Mouse (Mus musculus) layer of hippocampus, adult 2 months (tissue): ENCODE measurements around the gene Tjp3. TPM values are rescaled to one million over a fixed set of nuclear protein-coding genes. Genes with fewer than 3 reads are reported as not detected.

Experiments
- DNase-seq, 2 experiments: peaks; one replicate each; pipeline ENCODE4 v3.0.0; 2022; ENCODE audit warnings: low spot score in 2 of 2
- H3K27ac ChIP-seq: fragments of 200-600 bp; 2 replicates; pipeline ENCODE4 v1.8.1; 2022
- H3K4me3 ChIP-seq: fragments of 200-600 bp; 2 replicates; pipeline ENCODE4 v1.8.1; 2022; ENCODE audit warnings: mild to moderate bottlenecking
- CTCF ChIP-seq: fragments of 200-600 bp; conservative IDR thresholded peaks from 2 replicates; pipeline ENCODE4 v1.8.1; 2022; ENCODE audit warnings: antibody characterized with exemption, mild to moderate bottlenecking, moderate library complexity
- total RNA-seq, 2 experiments: library from RNA; stranded (reverse); gene quantifications; 2 replicates each; pipeline ENCODE4 v1.2.3; 2021

The Tjp3 gene
- total RNA-seq, 2 experiments from 2014 or later, result 0.54 to 0.91 TPM

- Histone ChIP-seq H3K4me3 (no peak overlapping the region), H3K27ac (peak overlapping the region; percentile 61; the same call in 1 of the 2 replicates)
- no peak for DNase-seq
- no peak for TF ChIP-seq CTCF
Observed at GRCm38 (mm10) chr10:81300352-81300907, 9.0 kb upstream of the Tjp3 start.

GRCm38 (mm10) chr10:81299585-81300351 is 8.4 kb upstream of the Tjp3 start:
- TF ChIP-seq CTCF, result no peak
- no peak for DNase-seq
- Histone ChIP-seq H3K27ac (peak overlapping the region; percentile 61; the same call in 1 of the 2 replicates), H3K4me3 (no peak overlapping the region)

- no peak overlapping the region for H3K4me3 ChIP-seq
- H3K27ac ChIP-seq, result peak overlapping the region; percentile 61
- TF ChIP-seq CTCF, result peak; percentile 35
- peak in 1 of 2 experiments; percentile 67 for DNase-seq
Observed at GRCm38 (mm10) chr10:81298369-81299100, 7.2 kb upstream of the Tjp3 start.

- no peak for DNase-seq
- H3K27ac ChIP-seq, result peak overlapping the region; percentile 61
- no peak overlapping the region for H3K4me3 ChIP-seq
- TF ChIP-seq CTCF, result no peak
Observed at GRCm38 (mm10) chr10:81297845-81298244, 6.5 kb upstream of the Tjp3 start.

GRCm38 (mm10) chr10:81297246-81297645 is 5.9 kb upstream of the Tjp3 start:
- Histone ChIP-seq H3K4me3 (no peak overlapping the region), H3K27ac (peak overlapping the region; percentile 61)
- TF ChIP-seq CTCF, result no peak
- DNase-seq, result no peak

GRCm38 (mm10) chr10:81295185-81295584 is 3.8 kb upstream of the Tjp3 start:
- peak overlapping the region; percentile 97 for H3K27ac ChIP-seq
- peak in 1 of 2 experiments; percentile 39 for DNase-seq
- no peak for TF ChIP-seq CTCF
- peak overlapping the region; percentile 91 for H3K4me3 ChIP-seq

- no peak for DNase-seq
- TF ChIP-seq CTCF, result no peak
- H3K4me3 ChIP-seq, result peak overlapping the region; percentile 91
- H3K27ac ChIP-seq, result peak overlapping the region; percentile 97
Observed at GRCm38 (mm10) chr10:81294442-81294841, 3.1 kb upstream of the Tjp3 start.

- TF ChIP-seq CTCF, result no peak
- no peak for DNase-seq
- peak overlapping the region; percentile 91 for H3K4me3 ChIP-seq
- H3K27ac ChIP-seq, result peak overlapping the region; percentile 97
Observed at GRCm38 (mm10) chr10:81293334-81294030, 2.1 kb upstream of the Tjp3 start.

- peak; percentile 87 for TF ChIP-seq CTCF
- Histone ChIP-seq H3K4me3 (peak within 1 kb of the TSS; percentile 91), H3K27ac (peak within 1 kb of the TSS; percentile 97)
- peak; percentile 99 to 100 for DNase-seq
Observed at GRCm38 (mm10) chr10:81292554-81293333, 1.4 kb upstream of the Tjp3 start, which contains the start of gene Pip5k1c. Gene Pip5k1c (plus strand): TSS chr10:81292963.

GRCm38 (mm10) chr10:81290698-81291460 is 502 bp downstream of the Tjp3 start:
- Histone ChIP-seq H3K4me3 (no peak overlapping the region), H3K27ac (no peak overlapping the region)
- no peak for DNase-seq
- TF ChIP-seq CTCF, result no peak

GRCm38 (mm10) chr10:81289811-81290210 is 1.6 kb downstream of the Tjp3 start:
- no peak overlapping the region for H3K27ac ChIP-seq
- H3K4me3 ChIP-seq, result no peak overlapping the region
- TF ChIP-seq CTCF, result no peak
- no peak for DNase-seq
